Mouse (Mus musculus) lung, adult 2 months (tissue): ENCODE data around the gene Pzp.
A peak's percentile ranks its signal among the peaks of the same experiment; 100 is the strongest.

Experiments used
- CTCF ChIP-seq: fragments of 200-500 bp; IDR thresholded peaks from 2 replicates; pipeline ENCODE4 v1.5.1; 2011; ENCODE audit warnings: mild to moderate bottlenecking, low read length, control low read depth; ENCODE audit not compliant: insufficient read depth
- POLR2A ChIP-seq: fragments of 200-500 bp; IDR thresholded peaks from 2 replicates; pipeline ENCODE4 v1.6.1; 2011; ENCODE audit warnings: low read depth, mild to moderate bottlenecking, control low read depth, low read length, borderline replicate concordance; ENCODE audit errors: extremely low read depth

DNA sequence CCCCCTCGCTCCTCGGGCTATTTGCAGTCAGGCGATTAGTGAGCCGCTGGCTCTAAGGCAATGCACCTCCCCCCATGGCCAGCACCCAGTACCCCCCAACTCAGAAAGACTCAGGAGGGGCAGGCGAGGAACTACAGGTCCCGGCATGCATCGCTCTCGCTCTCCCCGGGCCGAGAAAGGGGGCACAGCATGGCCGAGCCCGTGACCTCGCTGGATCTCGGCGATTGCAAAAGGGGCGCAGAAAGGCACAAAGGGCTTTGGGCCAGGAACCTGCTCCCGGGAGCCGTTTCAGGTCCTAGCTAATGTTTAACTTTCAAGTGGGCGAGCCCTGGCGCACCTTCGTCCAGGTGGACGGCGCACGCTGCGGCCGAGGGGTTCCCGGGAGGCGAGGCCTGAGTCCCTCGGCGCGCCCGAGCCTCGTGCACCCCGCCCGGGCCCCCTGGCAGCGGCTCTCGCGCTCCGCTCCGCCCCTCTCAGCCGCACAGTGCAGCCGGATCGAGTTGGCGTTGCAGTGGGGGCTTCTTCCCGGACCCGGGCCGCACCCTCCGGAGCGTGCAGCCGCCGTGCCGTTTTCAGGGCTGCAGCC lies 88.7 kb downstream of the Pzp start:
- TF ChIP-seq CTCF (no peak), POLR2A (0 out of 2 replicates have a peak, but pooled peaks have one; percentile 22)
